Mouse (Mus musculus): ENCODE measurements around the gene Parp4. TPM values are rescaled to one million over a fixed set of nuclear protein-coding genes. Genes with fewer than 3 reads are reported as not detected.
A peak's percentile ranks its signal among the peaks of the same experiment; 100 is the strongest.

The Parp4 gene
- total and polyA plus RNA-seq, 3 experiments: 1.2 to 29.1 (median 6.9) TPM

GRCm38 (mm10) chr14:56666909-56667308 is 91.5 kb downstream of the Parp4 start:
- Histone ChIP-seq H3K36me3 (replicated peaks) (peaks cover 14% of the 10 kb centered on the region), H3K9me3 (replicated peaks) (no peaks in the 10 kb centered on the region), H3K4me3 (ENCODE audit: low read depth, low read length) (no peak overlapping the region; the same call in 1 of the 2 replicates), H3K27me3 (ENCODE audit: insufficient read depth, low read length) (peaks cover 4% of the 10 kb centered on the region), H3K4me1 (ENCODE audit: insufficient read depth, low read depth, low read length) (peaks cover 24% of the 10 kb centered on the region)
- DNase-seq (ENCODE audit: low spot score) (no peak), ATAC-seq (ENCODE audit: extremely low read depth, insufficient number of reproducible peaks, low FRiP score, poor library complexity, severe bottlenecking) (no peak)
- TF ChIP-seq POLR2AphosphoS5 (IDR thresholded peaks at IDR 0.05; ENCODE audit: insufficient replicate concordance, low read depth, low read length) (no peak), TAL1 (conservative IDR thresholded peaks at IDR 0.05; ENCODE audit: low read depth, low read length) (no peak), GATA2 (IDR thresholded peaks at IDR 0.05; ENCODE audit: borderline replicate concordance, low read depth, low read length) (no peak), GATA1 (IDR thresholded peaks at IDR 0.05; ENCODE audit: borderline replicate concordance, low read length) (no peak), CTCF (IDR thresholded peaks at IDR 0.05; ENCODE audit: low read depth, low read length) (no peak)

- TF ChIP-seq GATA2 (IDR thresholded peaks at IDR 0.05; ENCODE audit: borderline replicate concordance, low read depth, low read length): no peak
- no peak for TF ChIP-seq POLR2AphosphoS5 (IDR thresholded peaks at IDR 0.05; ENCODE audit: insufficient replicate concordance, low read depth, low read length)
- TF ChIP-seq CTCF (IDR thresholded peaks at IDR 0.05; ENCODE audit: low read depth, low read length): no peak
- no peak for TF ChIP-seq GATA1 (IDR thresholded peaks at IDR 0.05; ENCODE audit: borderline replicate concordance, low read length)
- TF ChIP-seq TAL1 (conservative IDR thresholded peaks at IDR 0.05; ENCODE audit: low read depth, low read length): no peak
- Histone ChIP-seq H3K9me3 (replicated peaks) (no peaks in the 10 kb centered on the region), H3K27me3 (ENCODE audit: insufficient read depth, low read length) (peaks cover 4% of the 10 kb centered on the region), H3K4me3 (ENCODE audit: low read depth, low read length) (peak within 1 kb of the TSS; percentile 97), H3K36me3 (replicated peaks) (peaks cover 25% of the 10 kb centered on the region), H3K4me1 (ENCODE audit: insufficient read depth, low read depth, low read length) (peaks cover 24% of the 10 kb centered on the region)
- DNase-seq (ENCODE audit: low spot score): peak; percentile 100
- peak; percentile 98 for ATAC-seq (ENCODE audit: extremely low read depth, insufficient number of reproducible peaks, low FRiP score, poor library complexity, severe bottlenecking)
Observed at GRCm38 (mm10) chr14:56667969-56668802, 92.8 kb downstream of the Parp4 start, which contains the start of gene Mphosph8. TSS of gene Mphosph8 (plus strand) at chr14:56668248.

GRCm38 (mm10) chr14:56669046-56669620 is 93.7 kb downstream of the Parp4 start:
- H3K9me3 ChIP-seq (replicated peaks): no peaks in the 10 kb centered on the region
- no peak for TF ChIP-seq TAL1 (conservative IDR thresholded peaks at IDR 0.05; ENCODE audit: low read depth, low read length)
- TF ChIP-seq GATA1 (IDR thresholded peaks at IDR 0.05; ENCODE audit: borderline replicate concordance, low read length): no peak
- no peak for TF ChIP-seq GATA2 (IDR thresholded peaks at IDR 0.05; ENCODE audit: borderline replicate concordance, low read depth, low read length)
- no peak for TF ChIP-seq POLR2AphosphoS5 (IDR thresholded peaks at IDR 0.05; ENCODE audit: insufficient replicate concordance, low read depth, low read length)
- TF ChIP-seq CTCF (IDR thresholded peaks at IDR 0.05; ENCODE audit: low read depth, low read length): no peak
- peak overlapping the region; percentile 97 for H3K4me3 ChIP-seq (ENCODE audit: low read depth, low read length)
- DNase-seq (ENCODE audit: low spot score) (no peak), ATAC-seq (ENCODE audit: extremely low read depth, insufficient number of reproducible peaks, low FRiP score, poor library complexity, severe bottlenecking) (no peak)
- no peaks in the 10 kb centered on the region for H3K27me3 ChIP-seq (ENCODE audit: insufficient read depth, low read length)
- H3K36me3 ChIP-seq (replicated peaks): peaks cover 33% of the 10 kb centered on the region
- peaks cover 24% of the 10 kb centered on the region for H3K4me1 ChIP-seq (ENCODE audit: insufficient read depth, low read depth, low read length)

- TF ChIP-seq TAL1 (conservative IDR thresholded peaks at IDR 0.05; ENCODE audit: low read depth, low read length): no peak
- no peak for TF ChIP-seq CTCF (IDR thresholded peaks at IDR 0.05; ENCODE audit: low read depth, low read length)
- no peak for TF ChIP-seq POLR2AphosphoS5 (IDR thresholded peaks at IDR 0.05; ENCODE audit: insufficient replicate concordance, low read depth, low read length)
- TF ChIP-seq GATA1 (IDR thresholded peaks at IDR 0.05; ENCODE audit: borderline replicate concordance, low read length): no peak
- TF ChIP-seq GATA2 (IDR thresholded peaks at IDR 0.05; ENCODE audit: borderline replicate concordance, low read depth, low read length): no peak
- no peaks in the 10 kb centered on the region for H3K9me3 ChIP-seq (replicated peaks)
- no peak overlapping the region for H3K4me3 ChIP-seq (ENCODE audit: low read depth, low read length)
- no peaks in the 10 kb centered on the region for H3K27me3 ChIP-seq (ENCODE audit: insufficient read depth, low read length)
- H3K4me1 ChIP-seq (ENCODE audit: insufficient read depth, low read depth, low read length): no peaks in the 10 kb centered on the region
- DNase-seq (ENCODE audit: low spot score): no peak
- ATAC-seq (ENCODE audit: extremely low read depth, insufficient number of reproducible peaks, low FRiP score, poor library complexity, severe bottlenecking): no peak
- H3K36me3 ChIP-seq (replicated peaks): peaks cover 91% of the 10 kb centered on the region
Observed at GRCm38 (mm10) chr14:56685426-56685825, 110.0 kb downstream of the Parp4 start.

GRCm38 (mm10) chr14:56689116-56689515 is 113.7 kb downstream of the Parp4 start:
- DNase-seq (ENCODE audit: low spot score) (no peak), ATAC-seq (ENCODE audit: extremely low read depth, insufficient number of reproducible peaks, low FRiP score, poor library complexity, severe bottlenecking) (no peak)
- Histone ChIP-seq H3K4me1 (ENCODE audit: insufficient read depth, low read depth, low read length) (peaks cover 5% of the 10 kb centered on the region; the same call in 1 of the 2 replicates), H3K27me3 (ENCODE audit: insufficient read depth, low read length) (no peaks in the 10 kb centered on the region), H3K9me3 (replicated peaks) (no peaks in the 10 kb centered on the region), H3K36me3 (replicated peaks) (peaks cover 95% of the 10 kb centered on the region), H3K4me3 (ENCODE audit: low read depth, low read length) (no peak overlapping the region)
- TF ChIP-seq GATA1 (IDR thresholded peaks at IDR 0.05; ENCODE audit: borderline replicate concordance, low read length) (no peak), CTCF (IDR thresholded peaks at IDR 0.05; ENCODE audit: low read depth, low read length) (no peak), POLR2AphosphoS5 (IDR thresholded peaks at IDR 0.05; ENCODE audit: insufficient replicate concordance, low read depth, low read length) (no peak)

- no peak for DNase-seq (ENCODE audit: low spot score)
- ATAC-seq (ENCODE audit: extremely low read depth, insufficient number of reproducible peaks, low FRiP score, poor library complexity, severe bottlenecking): no peak
- Histone ChIP-seq H3K9me3 (replicated peaks) (no peaks in the 10 kb centered on the region), H3K27me3 (ENCODE audit: insufficient read depth, low read length) (no peaks in the 10 kb centered on the region), H3K36me3 (replicated peaks) (peaks cover 95% of the 10 kb centered on the region), H3K4me1 (ENCODE audit: insufficient read depth, low read depth, low read length) (peaks cover 7% of the 10 kb centered on the region; the same call in 1 of the 2 replicates), H3K4me3 (ENCODE audit: low read depth, low read length) (no peak overlapping the region)
- no peak for TF ChIP-seq CTCF (IDR thresholded peaks at IDR 0.05; ENCODE audit: low read depth, low read length)
- TF ChIP-seq TAL1 (conservative IDR thresholded peaks at IDR 0.05; ENCODE audit: low read depth, low read length): no peak
- TF ChIP-seq GATA1 (IDR thresholded peaks at IDR 0.05; ENCODE audit: borderline replicate concordance, low read length): no peak
- no peak for TF ChIP-seq POLR2AphosphoS5 (IDR thresholded peaks at IDR 0.05; ENCODE audit: insufficient replicate concordance, low read depth, low read length)
- no peak for TF ChIP-seq GATA2 (IDR thresholded peaks at IDR 0.05; ENCODE audit: borderline replicate concordance, low read depth, low read length)
Observed at GRCm38 (mm10) chr14:56689766-56690165, 114.3 kb downstream of the Parp4 start.

Data from G1E (cell line).